Mouse (Mus musculus) G1E (cell line): Measurements from ENCODE around the gene Cd3e. TPM values are rescaled to one million over a fixed set of nuclear protein-coding genes. Genes with fewer than 3 reads are reported as not detected.

ENCODE experiments used
- ATAC-seq: 2 replicates; pipeline ENCODE4 v1.8.0; 2016; ENCODE audit warnings: mild to moderate bottlenecking; ENCODE audit not compliant: insufficient number of reproducible peaks, poor library complexity, low FRiP score, severe bottlenecking; ENCODE audit errors: extremely low read depth
- DNase-seq: peaks from one replicate; pipeline ENCODE4 v3.0.0; 2012; ENCODE audit warnings: low spot score
- H3K27me3 ChIP-seq: 2 replicates; pipeline ENCODE4 v1.6.1; 2012; ENCODE audit warnings: mild to moderate bottlenecking, low read length, inconsistent platforms; ENCODE audit not compliant: insufficient read depth
- H3K36me3 ChIP-seq: replicated peaks from 2 replicates; pipeline ENCODE3; 2012; ENCODE audit warnings: mild to moderate bottlenecking, inconsistent platforms
- H3K4me1 ChIP-seq: 2 replicates; pipeline ENCODE4 v1.6.1; 2012; ENCODE audit warnings: low read depth, low read length, inconsistent platforms, mixed read lengths; ENCODE audit not compliant: insufficient read depth
- H3K4me3 ChIP-seq: 2 replicates; pipeline ENCODE4 v1.5.1; 2012; ENCODE audit warnings: low read depth, mild to moderate bottlenecking, inconsistent platforms, low read length, moderate library complexity, mixed read lengths
- H3K9me3 ChIP-seq: replicated peaks from 2 replicates; pipeline ENCODE4 v1.6.1; 2012; ENCODE audit warnings: inconsistent platforms
- CTCF ChIP-seq: IDR thresholded peaks from 2 replicates; pipeline ENCODE4 v1.5.1; 2012; ENCODE audit warnings: low read depth, low read length, inconsistent platforms, mixed read lengths
- GATA1 ChIP-seq: IDR thresholded peaks from 2 replicates; pipeline ENCODE4 v1.6.1; 2012; ENCODE audit warnings: borderline replicate concordance, low read length, inconsistent platforms, mixed read lengths
- GATA2 ChIP-seq: IDR thresholded peaks from 2 replicates; pipeline ENCODE4 v1.6.1; 2012; ENCODE audit warnings: low read depth, low read length, inconsistent platforms, borderline replicate concordance
- POLR2AphosphoS5 ChIP-seq: IDR thresholded peaks from 2 replicates; pipeline ENCODE4 v1.6.1; 2012; ENCODE audit warnings: low read depth, low read length, inconsistent platforms; ENCODE audit not compliant: insufficient replicate concordance
- TAL1 ChIP-seq: conservative IDR thresholded peaks from 2 replicates; pipeline ENCODE4 v1.6.1; 2012; ENCODE audit warnings: low read depth, low read length, inconsistent platforms, mixed read lengths
- polyA plus RNA-seq: library from polyadenylated mRNA; stranded (reverse); fragments of >175 nt; gene quantifications from 2 replicates; pipeline ENCODE4 v1.2.3, GENCODE M21; 2012
- total RNA-seq, 2 experiments: library from RNA; stranded (forward) in 1 of 2; stranded (reverse) in 1 of 2; fragments of 200-1000 nt in 1 of 2; fragments of >200 nt in 1 of 2; fragmentation: Nextera tagmentation in 1 of 2; gene quantifications; 2 replicates each; pipeline ENCODE4 v1.2.3; 2014 to 2017

Gene Cd3e
- total and polyA plus RNA-seq, 3 experiments, result 0.16 TPM; not detected in 2

DNA sequence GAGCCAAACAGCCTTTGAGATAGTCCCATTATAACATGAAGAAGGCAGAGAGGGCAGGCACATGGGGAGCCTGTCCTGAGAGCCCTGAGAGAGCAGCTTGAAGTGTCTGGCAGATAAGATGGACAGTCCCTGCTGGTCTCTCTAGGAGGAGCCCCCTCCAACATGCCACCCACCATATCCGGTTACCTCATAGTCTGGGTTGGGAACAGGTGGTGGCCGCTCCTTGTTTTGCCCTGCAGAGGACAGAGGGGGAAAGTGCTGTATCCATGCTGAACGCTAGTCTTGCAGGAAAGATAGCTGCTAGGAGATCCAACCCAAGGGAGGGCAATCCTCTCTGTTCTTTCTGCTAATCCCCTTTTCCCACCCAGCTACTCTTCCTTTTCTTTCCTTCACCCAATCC is 9.2 kb downstream of the Cd3e start:
- no peaks in the 10 kb centered on the region for H3K36me3 ChIP-seq
- TF ChIP-seq CTCF (no peak), POLR2AphosphoS5 (no peak), GATA1 (no peak), TAL1 (no peak), GATA2 (no peak)
- DNase-seq (no peak), ATAC-seq (no peak)
- H3K4me3 ChIP-seq, result no peak overlapping the region
- peaks cover 16% of the 10 kb centered on the region for H3K27me3 ChIP-seq
- no peaks in the 10 kb centered on the region for H3K4me1 ChIP-seq
- H3K9me3 ChIP-seq, result no peaks in the 10 kb centered on the region

DNA sequence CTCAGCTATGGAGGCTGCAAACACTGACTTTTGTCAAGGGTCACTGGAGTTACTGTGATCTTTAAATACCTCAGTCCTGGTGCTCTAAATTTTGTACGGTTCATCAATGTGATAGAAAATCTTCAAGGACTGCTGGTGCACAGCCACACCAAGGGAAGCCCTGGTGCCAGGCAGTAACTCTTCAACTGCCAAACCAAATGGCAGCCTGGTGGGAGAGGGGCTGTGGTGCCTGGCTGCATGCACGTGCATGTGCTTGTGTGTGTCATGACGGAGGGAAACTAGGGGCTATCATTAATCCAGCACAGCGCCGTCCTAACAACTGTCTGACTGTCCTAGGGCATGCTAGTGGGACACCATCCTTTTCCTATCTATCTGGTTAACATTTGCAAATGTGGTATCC is 9.7 kb downstream of the Cd3e start:
- H3K27me3 ChIP-seq, result peaks cover 18% of the 10 kb centered on the region
- H3K36me3 ChIP-seq, result no peaks in the 10 kb centered on the region
- no peak overlapping the region for H3K4me3 ChIP-seq
- no peaks in the 10 kb centered on the region for H3K4me1 ChIP-seq
- no peaks in the 10 kb centered on the region for H3K9me3 ChIP-seq
- TF ChIP-seq TAL1 (no peak), GATA1 (no peak), POLR2AphosphoS5 (no peak), CTCF (no peak), GATA2 (no peak)
- DNase-seq (no peak), ATAC-seq (no peak)

DNA sequence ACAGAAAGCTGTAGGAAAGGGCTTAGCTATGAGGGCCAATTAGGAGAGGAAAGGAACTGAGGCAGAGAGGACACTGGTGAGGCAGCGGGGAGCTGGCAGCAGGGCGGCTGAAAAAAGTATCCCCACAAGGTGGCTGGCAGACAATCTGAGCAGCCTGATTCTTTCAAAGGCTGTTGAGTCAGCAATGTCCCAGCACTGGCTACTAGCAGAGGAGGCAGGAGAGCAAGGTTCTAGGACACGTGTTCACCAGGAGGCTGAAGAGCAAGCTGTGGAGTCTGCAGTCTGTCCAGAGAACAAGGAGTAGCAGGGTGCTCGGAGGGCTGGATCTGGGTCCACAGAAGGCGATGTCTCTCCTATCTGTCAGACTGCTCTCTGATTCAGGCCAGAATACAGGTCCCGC is 10.3 kb downstream of the Cd3e start:
- H3K36me3 ChIP-seq, result no peaks in the 10 kb centered on the region
- DNase-seq, result no peak
- peaks cover 18% of the 10 kb centered on the region for H3K27me3 ChIP-seq
- TF ChIP-seq POLR2AphosphoS5 (no peak), CTCF (no peak), GATA1 (no peak), GATA2 (no peak), TAL1 (no peak)
- H3K4me3 ChIP-seq, result no peak overlapping the region
- no peaks in the 10 kb centered on the region for H3K9me3 ChIP-seq
- ATAC-seq, result no peak
- H3K4me1 ChIP-seq, result no peaks in the 10 kb centered on the region

DNA sequence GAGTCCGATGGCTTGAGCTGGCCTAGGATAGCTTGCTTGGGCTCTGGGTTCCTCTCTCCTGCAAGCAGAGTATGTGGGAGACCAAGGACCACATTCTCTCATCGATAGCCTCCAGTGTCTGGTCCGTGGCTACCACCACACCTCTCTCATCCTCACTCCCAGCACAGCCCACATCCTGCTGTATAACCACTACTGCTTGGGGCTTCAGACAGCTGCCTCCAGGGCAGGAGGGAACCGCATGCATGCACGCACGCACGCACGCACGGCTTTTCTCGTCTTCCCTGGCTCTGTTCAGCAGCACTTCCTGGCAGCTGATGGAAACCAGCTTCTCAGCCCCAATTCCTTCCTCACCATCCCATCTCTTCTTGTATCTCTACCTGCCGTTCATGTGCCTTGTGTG is 11.3 kb downstream of the Cd3e start:
- H3K27me3 ChIP-seq, result peaks cover 14% of the 10 kb centered on the region; the same call in 1 of the 2 replicates
- H3K36me3 ChIP-seq, result no peaks in the 10 kb centered on the region
- no peaks in the 10 kb centered on the region for H3K9me3 ChIP-seq
- ATAC-seq (no peak), DNase-seq (no peak)
- H3K4me3 ChIP-seq, result no peak overlapping the region
- no peak for TF ChIP-seq GATA2
- TF ChIP-seq TAL1, result no peak
- no peak for TF ChIP-seq GATA1
- TF ChIP-seq POLR2AphosphoS5, result no peak
- no peak for TF ChIP-seq CTCF
- no peaks in the 10 kb centered on the region for H3K4me1 ChIP-seq

DNA sequence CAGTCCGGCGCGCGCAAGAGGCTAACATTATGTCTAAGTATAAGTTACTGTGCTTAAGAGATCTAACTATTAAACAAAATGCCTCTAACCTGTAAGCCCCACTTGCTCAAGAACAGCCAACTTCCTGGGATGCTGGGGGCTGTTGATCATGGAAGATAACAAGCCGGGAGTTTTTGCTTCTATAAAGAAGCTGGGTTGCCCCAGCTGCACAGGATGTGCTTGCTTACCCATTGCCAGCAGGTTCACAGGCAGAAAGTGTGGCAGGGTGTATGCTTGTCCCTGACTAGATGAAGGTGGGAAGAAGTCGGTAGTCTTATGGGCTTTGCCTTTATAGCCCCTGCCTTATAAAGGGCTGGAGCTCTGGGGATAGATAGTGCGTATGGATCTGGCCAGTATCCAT is 12.8 kb downstream of the Cd3e start:
- Histone ChIP-seq H3K9me3 (no peaks in the 10 kb centered on the region), H3K4me3 (no peak overlapping the region), H3K27me3 (peaks cover 14% of the 10 kb centered on the region; the same call in 1 of the 2 replicates), H3K36me3 (no peaks in the 10 kb centered on the region), H3K4me1 (no peaks in the 10 kb centered on the region)
- DNase-seq (no peak), ATAC-seq (no peak)
- no peak for TF ChIP-seq CTCF
- TF ChIP-seq POLR2AphosphoS5, result no peak
- TF ChIP-seq GATA2, result no peak
- no peak for TF ChIP-seq TAL1
- TF ChIP-seq GATA1, result no peak

DNA sequence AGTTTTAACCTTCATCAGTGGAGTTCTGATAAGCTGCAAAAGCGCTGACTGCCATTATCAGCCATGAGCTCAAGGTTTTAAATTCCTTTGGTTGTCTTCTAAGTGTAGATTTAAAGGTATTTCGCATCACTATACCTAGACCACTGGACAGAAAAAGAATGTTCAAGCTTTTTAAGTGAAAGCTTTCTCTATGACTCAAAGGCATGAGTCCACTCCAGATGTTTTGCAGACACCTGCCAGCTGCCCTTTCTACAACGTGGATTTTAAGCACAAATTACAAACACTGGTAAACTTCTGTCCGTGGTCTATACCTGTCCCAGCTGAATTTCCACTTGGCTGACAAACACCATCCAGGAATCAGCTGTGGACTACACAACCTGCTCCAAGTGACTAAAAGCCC is 14.5 kb downstream of the Cd3e start:
- no peaks in the 10 kb centered on the region for H3K9me3 ChIP-seq
- no peak for ATAC-seq
- no peak overlapping the region for H3K4me3 ChIP-seq

DNA sequence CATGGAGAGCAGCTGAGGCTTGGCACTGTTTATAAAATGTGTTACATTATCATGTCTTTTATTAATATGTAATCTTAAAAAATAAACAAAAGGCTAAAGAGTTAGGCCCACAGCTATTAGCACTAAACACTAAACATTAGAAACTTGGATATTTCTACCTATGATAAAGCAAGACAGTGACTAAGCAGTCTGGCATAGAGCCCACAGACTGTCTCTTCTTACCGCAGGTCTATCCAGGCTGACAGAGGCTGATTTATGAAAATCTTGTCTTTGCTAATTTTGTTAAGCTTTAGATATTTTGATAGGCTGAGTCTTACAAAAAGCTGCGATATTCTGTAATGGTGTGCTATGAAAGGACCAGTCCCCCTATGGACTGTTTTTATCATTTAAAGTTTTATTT is 16.2 kb downstream of the Cd3e start:
- no peaks in the 10 kb centered on the region for H3K4me1 ChIP-seq
- peaks cover 8% of the 10 kb centered on the region; the same call in 1 of the 2 replicates for H3K27me3 ChIP-seq
- no peak for ATAC-seq
- no peak for DNase-seq
- TF ChIP-seq TAL1, result no peak
- no peak for TF ChIP-seq CTCF
- TF ChIP-seq GATA1, result no peak
- no peak for TF ChIP-seq GATA2
- TF ChIP-seq POLR2AphosphoS5, result no peak
- H3K9me3 ChIP-seq, result no peaks in the 10 kb centered on the region
- H3K4me3 ChIP-seq, result no peak overlapping the region
- no peaks in the 10 kb centered on the region for H3K36me3 ChIP-seq

More for the DNA sequence above, 14.5 kb downstream of the Cd3e start:
- TF ChIP-seq CTCF, result no peak
- no peak for TF ChIP-seq GATA1
- TF ChIP-seq POLR2AphosphoS5, result no peak
- TF ChIP-seq GATA2, result no peak
- no peak for TF ChIP-seq TAL1
- H3K4me1 ChIP-seq, result no peaks in the 10 kb centered on the region
- H3K27me3 ChIP-seq, result peaks cover 14% of the 10 kb centered on the region; the same call in 1 of the 2 replicates
- no peaks in the 10 kb centered on the region for H3K36me3 ChIP-seq
- no peak for DNase-seq
